Mouse (Mus musculus): Measurements from ENCODE around the gene Acta2. TPM values are rescaled to one million over a fixed set of nuclear protein-coding genes. Genes with fewer than 3 reads are reported as not detected.

The Acta2 gene
- polyA plus RNA-seq, 1 experiment, result 88.2 TPM

GRCm38 (mm10) chr19:34193149-34193548 is 62.2 kb downstream of the Acta2 start:
- H3K4me3 ChIP-seq (ENCODE audit: insufficient read depth, low read depth, low read length), result peak overlapping the region; percentile 61
- no peak overlapping the region; the same call in 1 of the 2 replicates for H3K27ac ChIP-seq (ENCODE audit: insufficient read depth, low read depth, low read length)
- peak; percentile 33 for DNase-seq
- H3K27me3 ChIP-seq (replicated peaks; ENCODE audit: control insufficient read depth, insufficient read depth, low read length), result no peaks in the 10 kb centered on the region
- WGBS, result 4% methylated on average over 9 of the region's 9 CpGs
- TF ChIP-seq CTCF (conservative IDR thresholded peaks at IDR 0.05; ENCODE audit: insufficient read depth, insufficient read length, low read depth, low read length), result no peak
- no peak for TF ChIP-seq POLR2A (IDR thresholded peaks at IDR 0.05; ENCODE audit: low read depth, low read length)
- H3K36me3 ChIP-seq (ENCODE audit: control insufficient read depth, insufficient read depth, low read length), result no peaks in the 10 kb centered on the region
- peaks cover 2% of the 10 kb centered on the region; the same call in 1 of the 2 replicates for H3K4me1 ChIP-seq (ENCODE audit: control insufficient read depth, insufficient read depth, low read length)

- Histone ChIP-seq H3K27me3 (replicated peaks; ENCODE audit: control insufficient read depth, insufficient read depth, low read length) (no peaks in the 10 kb centered on the region), H3K36me3 (ENCODE audit: control insufficient read depth, insufficient read depth, low read length) (no peaks in the 10 kb centered on the region), H3K4me3 (ENCODE audit: insufficient read depth, low read depth, low read length) (peak within 1 kb of the TSS; percentile 61), H3K4me1 (ENCODE audit: control insufficient read depth, insufficient read depth, low read length) (no peaks in the 10 kb centered on the region), H3K27ac (ENCODE audit: insufficient read depth, low read depth, low read length) (peak within 1 kb of the TSS; percentile 29; the same call in 1 of the 2 replicates)
- under 1% methylated on average over 62 of the region's 62 CpGs for WGBS
- peak; percentile 70 for DNase-seq
- no peak for TF ChIP-seq POLR2A (IDR thresholded peaks at IDR 0.05; ENCODE audit: low read depth, low read length)
- no peak for TF ChIP-seq CTCF (conservative IDR thresholded peaks at IDR 0.05; ENCODE audit: insufficient read depth, insufficient read length, low read depth, low read length)
Observed at GRCm38 (mm10) chr19:34192008-34192963, 63.1 kb downstream of the Acta2 start, which contains the start of gene Stambpl1. Gene Stambpl1 (plus strand): TSS chr19:34192229.

- no peaks in the 10 kb centered on the region for H3K36me3 ChIP-seq (ENCODE audit: control insufficient read depth, insufficient read depth, low read length)
- peak overlapping the region; percentile 61 for H3K4me3 ChIP-seq (ENCODE audit: insufficient read depth, low read depth, low read length)
- no peaks in the 10 kb centered on the region for H3K27me3 ChIP-seq (replicated peaks; ENCODE audit: control insufficient read depth, insufficient read depth, low read length)
- TF ChIP-seq POLR2A (IDR thresholded peaks at IDR 0.05; ENCODE audit: low read depth, low read length) (no peak), CTCF (conservative IDR thresholded peaks at IDR 0.05; ENCODE audit: insufficient read depth, insufficient read length, low read depth, low read length) (no peak)
- no peak for DNase-seq
- no peak overlapping the region for H3K27ac ChIP-seq (ENCODE audit: insufficient read depth, low read depth, low read length)
- no peaks in the 10 kb centered on the region for H3K4me1 ChIP-seq (ENCODE audit: control insufficient read depth, insufficient read depth, low read length)
- 52% methylated on average over 10 of the region's 10 CpGs for WGBS
Observed at GRCm38 (mm10) chr19:34191645-34192007, 63.8 kb downstream of the Acta2 start.

Other genes with a start within 250 kb of the Acta2 start
- not detected in 2 replicates for gene Lipk, start 247.3 kb downstream of the Acta2 start, polyA plus RNA-seq (2012; rRNA removed)
- not detected in 2 replicates for gene Lipn, start 188.2 kb downstream of the Acta2 start, polyA plus RNA-seq (2012; rRNA removed)
- gene Lipm, start 154.7 kb downstream of the Acta2 start, polyA plus RNA-seq (2012; rRNA removed), result not detected in 2 replicates
- gene Ankrd22, start 89.5 kb downstream of the Acta2 start, polyA plus RNA-seq (2012; rRNA removed), result not detected in 2 replicates
- gene Stambpl1, start 63.4 kb downstream of the Acta2 start, polyA plus RNA-seq (2012; rRNA removed), result 1.6 and 2.2 TPM in 2 replicates
- gene Fas, start 35.1 kb upstream of the Acta2 start, polyA plus RNA-seq (2012; rRNA removed), result 3.7 and 4.6 TPM in 2 replicates
- 7.8 and 11.3 TPM in 2 replicates for gene Ch25h, start 219.6 kb upstream of the Acta2 start, polyA plus RNA-seq (2012; rRNA removed)

Measured in kidney, adult 2 months (tissue).